Mouse (Mus musculus) erythroblast, embryonic 14.5 days (primary cell): ENCODE data around the gene Ptprn2.

Experiments used
- GATA1 ChIP-seq: IDR thresholded peaks from 2 replicates; pipeline ENCODE4 v1.6.1; 2012; ENCODE audit warnings: low read length, inconsistent platforms, mixed read lengths
- TAL1 ChIP-seq: IDR thresholded peaks from 3 replicates; pipeline ENCODE4 v1.6.1; 2012; ENCODE audit warnings: low read length, inconsistent platforms, mixed read lengths

GRCm38 (mm10) chr12:117200117-117200516 is 714.6 kb downstream of the Ptprn2 start:
- no peak for TF ChIP-seq GATA1
- no peak for TF ChIP-seq TAL1
